Mouse (Mus musculus): ENCODE results near the gene Asb8. TPM values are rescaled to one million over a fixed set of nuclear protein-coding genes. Genes with fewer than 3 reads are reported as not detected.

The Asb8 gene
- polyA plus RNA-seq, 1 experiment from 2014 or later = 22.8 TPM

- WGBS (ENCODE audit: insufficient replicate concordance) = 77% methylated on average over 10 of the region's 10 CpGs
- H3K4me1 ChIP-seq (ENCODE audit: control insufficient read depth, low read depth, low read length) = peaks cover 37% of the 10 kb centered on the region
- H3K27me3 ChIP-seq (ENCODE audit: control insufficient read depth, insufficient read depth, low read depth, low read length) = no peaks in the 10 kb centered on the region
- peak overlapping the region; percentile 66; the same call in 1 of the 2 replicates for H3K27ac ChIP-seq (ENCODE audit: low read length)
- no peaks in the 10 kb centered on the region for H3K9me3 ChIP-seq (replicated peaks; ENCODE audit: control insufficient read depth, low read length)
- H3K4me2 ChIP-seq (ENCODE audit: low read depth, low read length) = 0 out of 2 replicates have a peak overlapping the region, but pooled peaks have one; percentile 49
- no peak overlapping the region for H3K9ac ChIP-seq (ENCODE audit: low read depth, low read length)
- 0 out of 2 replicates have a peak, but pooled peaks cover 2% of the 10 kb centered on the region for H3K36me3 ChIP-seq (ENCODE audit: control insufficient read depth, insufficient read depth)
- H3K4me3 ChIP-seq (ENCODE audit: low read depth, low read length) = no peak overlapping the region
- ATAC-seq (ENCODE audit: low read depth) = no peak
These were observed 50.3 kb downstream of the Asb8 start for GRCm38 (mm10) chr15:98114852-98115778.

- no peaks in the 10 kb centered on the region for H3K9me3 ChIP-seq (replicated peaks; ENCODE audit: control insufficient read depth, low read length)
- no peak overlapping the region for H3K4me3 ChIP-seq (ENCODE audit: low read depth, low read length)
- no peak overlapping the region for H3K4me2 ChIP-seq (ENCODE audit: low read depth, low read length)
- no peak for ATAC-seq (ENCODE audit: low read depth)
- H3K27me3 ChIP-seq (ENCODE audit: control insufficient read depth, insufficient read depth, low read depth, low read length) = no peaks in the 10 kb centered on the region
- H3K9ac ChIP-seq (ENCODE audit: low read depth, low read length) = no peak overlapping the region
- WGBS (ENCODE audit: insufficient replicate concordance) = 83% methylated on average over 10 of the region's 10 CpGs
- no peak overlapping the region for H3K27ac ChIP-seq (ENCODE audit: low read length)
- H3K36me3 ChIP-seq (ENCODE audit: control insufficient read depth, insufficient read depth) = 0 out of 2 replicates have a peak, but pooled peaks cover 2% of the 10 kb centered on the region
- peaks cover 39% of the 10 kb centered on the region for H3K4me1 ChIP-seq (ENCODE audit: control insufficient read depth, low read depth, low read length)
These were observed 51.1 kb downstream of the Asb8 start for GRCm38 (mm10) chr15:98114098-98114851.

GRCm38 (mm10) chr15:98111791-98112190 is 53.6 kb downstream of the Asb8 start:
- Histone ChIP-seq H3K9me3 (replicated peaks; ENCODE audit: control insufficient read depth, low read length) (no peaks in the 10 kb centered on the region), H3K36me3 (ENCODE audit: control insufficient read depth, insufficient read depth) (0 out of 2 replicates have a peak, but pooled peaks cover 2% of the 10 kb centered on the region), H3K4me3 (ENCODE audit: low read depth, low read length) (no peak overlapping the region), H3K9ac (ENCODE audit: low read depth, low read length) (no peak overlapping the region), H3K27ac (ENCODE audit: low read length) (no peak overlapping the region), H3K4me2 (ENCODE audit: low read depth, low read length) (no peak overlapping the region), H3K27me3 (ENCODE audit: control insufficient read depth, insufficient read depth, low read depth, low read length) (no peaks in the 10 kb centered on the region), H3K4me1 (ENCODE audit: control insufficient read depth, low read depth, low read length) (peaks cover 55% of the 10 kb centered on the region)
- 36% methylated on average over 5 of the region's 5 CpGs for WGBS (ENCODE audit: insufficient replicate concordance)
- ATAC-seq (ENCODE audit: low read depth) = peak; percentile 45

GRCm38 (mm10) chr15:98108297-98109152 is 56.9 kb downstream of the Asb8 start:
- Histone ChIP-seq H3K9ac (ENCODE audit: low read depth, low read length) (peak overlapping the region; percentile 73), H3K9me3 (replicated peaks; ENCODE audit: control insufficient read depth, low read length) (no peaks in the 10 kb centered on the region), H3K4me3 (ENCODE audit: low read depth, low read length) (peak overlapping the region; percentile 73), H3K4me2 (ENCODE audit: low read depth, low read length) (peak overlapping the region; percentile 87), H3K4me1 (ENCODE audit: control insufficient read depth, low read depth, low read length) (peaks cover 38% of the 10 kb centered on the region), H3K27ac (ENCODE audit: low read length) (peak overlapping the region; percentile 70), H3K36me3 (ENCODE audit: control insufficient read depth, insufficient read depth) (0 out of 2 replicates have a peak, but pooled peaks cover 2% of the 10 kb centered on the region), H3K27me3 (ENCODE audit: control insufficient read depth, insufficient read depth, low read depth, low read length) (no peaks in the 10 kb centered on the region)
- peak; percentile 96 for ATAC-seq (ENCODE audit: low read depth)
- WGBS (ENCODE audit: insufficient replicate concordance) = 2% methylated on average over 37 of the region's 37 CpGs

- H3K9me3 ChIP-seq (replicated peaks; ENCODE audit: control insufficient read depth, low read length) = no peaks in the 10 kb centered on the region
- 31% methylated on average over 11 of the region's 11 CpGs for WGBS (ENCODE audit: insufficient replicate concordance)
- peak overlapping the region; percentile 87 for H3K4me2 ChIP-seq (ENCODE audit: low read depth, low read length)
- H3K9ac ChIP-seq (ENCODE audit: low read depth, low read length) = peak overlapping the region; percentile 73; the same call in 1 of the 2 replicates
- H3K4me1 ChIP-seq (ENCODE audit: control insufficient read depth, low read depth, low read length) = peaks cover 38% of the 10 kb centered on the region
- peak overlapping the region; percentile 73 for H3K4me3 ChIP-seq (ENCODE audit: low read depth, low read length)
- peak; percentile 11; the same call in 1 of the 2 replicates for ATAC-seq (ENCODE audit: low read depth)
- no peaks in the 10 kb centered on the region for H3K27me3 ChIP-seq (ENCODE audit: control insufficient read depth, insufficient read depth, low read depth, low read length)
- H3K27ac ChIP-seq (ENCODE audit: low read length) = peak overlapping the region; percentile 48
- 0 out of 2 replicates have a peak, but pooled peaks cover 2% of the 10 kb centered on the region for H3K36me3 ChIP-seq (ENCODE audit: control insufficient read depth, insufficient read depth)
These were observed 57.6 kb downstream of the Asb8 start for GRCm38 (mm10) chr15:98107703-98108296.

GRCm38 (mm10) chr15:98107230-98107629 is 58.2 kb downstream of the Asb8 start:
- no peak overlapping the region for H3K27ac ChIP-seq (ENCODE audit: low read length)
- H3K4me3 ChIP-seq (ENCODE audit: low read depth, low read length) = no peak overlapping the region
- WGBS (ENCODE audit: insufficient replicate concordance) = 63% methylated on average over 6 of the region's 6 CpGs
- no peak for ATAC-seq (ENCODE audit: low read depth)
- H3K36me3 ChIP-seq (ENCODE audit: control insufficient read depth, insufficient read depth) = 0 out of 2 replicates have a peak, but pooled peaks cover under 1% of the 10 kb centered on the region
- H3K4me2 ChIP-seq (ENCODE audit: low read depth, low read length) = no peak overlapping the region
- peaks cover 37% of the 10 kb centered on the region for H3K4me1 ChIP-seq (ENCODE audit: control insufficient read depth, low read depth, low read length)
- no peak overlapping the region for H3K9ac ChIP-seq (ENCODE audit: low read depth, low read length)
- no peaks in the 10 kb centered on the region for H3K9me3 ChIP-seq (replicated peaks; ENCODE audit: control insufficient read depth, low read length)
- no peaks in the 10 kb centered on the region for H3K27me3 ChIP-seq (ENCODE audit: control insufficient read depth, insufficient read depth, low read depth, low read length)

- 51% methylated on average over 6 of the region's 6 CpGs for WGBS (ENCODE audit: insufficient replicate concordance)
- Histone ChIP-seq H3K27ac (ENCODE audit: low read length) (no peak overlapping the region), H3K27me3 (ENCODE audit: control insufficient read depth, insufficient read depth, low read depth, low read length) (no peaks in the 10 kb centered on the region), H3K36me3 (ENCODE audit: control insufficient read depth, insufficient read depth) (no peaks in the 10 kb centered on the region), H3K4me2 (ENCODE audit: low read depth, low read length) (no peak overlapping the region), H3K9me3 (replicated peaks; ENCODE audit: control insufficient read depth, low read length) (no peaks in the 10 kb centered on the region), H3K9ac (ENCODE audit: low read depth, low read length) (no peak overlapping the region), H3K4me3 (ENCODE audit: low read depth, low read length) (no peak overlapping the region), H3K4me1 (ENCODE audit: control insufficient read depth, low read depth, low read length) (peaks cover 30% of the 10 kb centered on the region)
- ATAC-seq (ENCODE audit: low read depth) = no peak
These were observed 58.9 kb downstream of the Asb8 start for GRCm38 (mm10) chr15:98106506-98106905.

- no peak overlapping the region for H3K4me3 ChIP-seq (ENCODE audit: low read depth, low read length)
- WGBS (ENCODE audit: insufficient replicate concordance) = 81% methylated on average over 6 of the region's 6 CpGs
- no peaks in the 10 kb centered on the region for H3K9me3 ChIP-seq (replicated peaks; ENCODE audit: control insufficient read depth, low read length)
- no peak overlapping the region for H3K9ac ChIP-seq (ENCODE audit: low read depth, low read length)
- H3K27me3 ChIP-seq (ENCODE audit: control insufficient read depth, insufficient read depth, low read depth, low read length) = no peaks in the 10 kb centered on the region
- no peak overlapping the region for H3K4me2 ChIP-seq (ENCODE audit: low read depth, low read length)
- peaks cover 5% of the 10 kb centered on the region for H3K4me1 ChIP-seq (ENCODE audit: control insufficient read depth, low read depth, low read length)
- no peak for ATAC-seq (ENCODE audit: low read depth)
- H3K36me3 ChIP-seq (ENCODE audit: control insufficient read depth, insufficient read depth) = no peaks in the 10 kb centered on the region
- H3K27ac ChIP-seq (ENCODE audit: low read length) = no peak overlapping the region
These were observed 63.0 kb downstream of the Asb8 start for GRCm38 (mm10) chr15:98102401-98102800.

Measured in liver, embryonic 16.5 days (tissue).